Mouse (Mus musculus) left cerebral cortex, postnatal 10 days (tissue): ENCODE measurements around the gene Uqcc3. TPM values are rescaled to one million over a fixed set of nuclear protein-coding genes. Genes with fewer than 3 reads are reported as not detected.
A peak's percentile ranks its signal among the peaks of the same experiment; 100 is the strongest.
"Not testable (repeated sequence)": the region's sequence is repeated elsewhere in the genome, so short reads cannot be mapped to it uniquely, and the experiment has no call there.

ENCODE experiments used
- DNase-seq, 2 experiments: peaks; one replicate each; pipeline ENCODE4 v3.0.0; 2021 to 2022; ENCODE audit warnings: low spot score in 2 of 2, mixed read lengths in 1 of 2; ENCODE audit errors: extremely low spot score in 1 of 2
- intact Hi-C: fragments of 180-260 bp; cut with DNase I; formaldehyde crosslinking; loops from one replicate; pipeline ENCODE4 v1.15.1; 2025
- total RNA-seq, 2 experiments: library from RNA; stranded (reverse); gene quantifications; 2 replicates each; pipeline ENCODE4 v1.2.3; 2021

The Uqcc3 gene
- total RNA-seq, 2 experiments from 2014 or later: 26.1 to 33.3 TPM

GRCm38 (mm10) chr19:8897865-8898495 lies 17.3 kb upstream of the Uqcc3 start, which contains the start of gene Ganab:
Ganab (plus strand) TSS chr19:8898071.
- intact Hi-C loops: loop anchor here (5.0 kb wide), 1 partner anchor 56 kb away; no protein-coding TSS in a partner anchor
- DNase-seq: peak; percentile 94 to 98

- peak in 1 of 2 experiments; percentile 74 for DNase-seq
- intact Hi-C loops: loop anchor here (5.0 kb wide), 1 partner anchor 55 kb away; no protein-coding TSS in a partner anchor
Measured at GRCm38 (mm10) chr19:8897211-8897864, 16.6 kb upstream of the Uqcc3 start.

GRCm38 (mm10) chr19:8896231-8896630 lies 15.5 kb upstream of the Uqcc3 start:
- intact Hi-C loops: loop anchor here (5.0 kb wide), 1 partner anchor 54 kb away; no protein-coding TSS in a partner anchor
- DNase-seq: not testable (repeated sequence)

- DNase-seq: peak in 1 of 2 experiments; percentile 41
- intact Hi-C loops: loop anchor here (5.0 kb wide), 1 partner anchor 53 kb away; no protein-coding TSS in a partner anchor
Measured at GRCm38 (mm10) chr19:8895397-8895960, 14.8 kb upstream of the Uqcc3 start.

GRCm38 (mm10) chr19:8892829-8893766 lies 12.4 kb upstream of the Uqcc3 start, which contains the start of gene Ints5:
Ints5 (plus strand) TSS chr19:8893005.
- intact Hi-C loops: no loop called here
- DNase-seq: peak; percentile 82 to 90

- peak; percentile 94 to 97 for DNase-seq
- intact Hi-C loops: no loop called here
Measured at GRCm38 (mm10) chr19:8888511-8889385, 8.0 kb upstream of the Uqcc3 start, which contains the start of the genes 1810009A15Rik and Gm49416. 1810009A15Rik (plus strand) TSS chr19:8888853. Gm49416 (plus strand) TSS chr19:8888926.

GRCm38 (mm10) chr19:8887585-8888463 lies 7.1 kb upstream of the Uqcc3 start:
- intact Hi-C loops: no loop called here
- DNase-seq: no peak

GRCm38 (mm10) chr19:8886916-8887584 lies 6.3 kb upstream of the Uqcc3 start:
- DNase-seq: no peak
- intact Hi-C loops: no loop called here

- no peak for DNase-seq
- intact Hi-C loops: no loop called here
Measured at GRCm38 (mm10) chr19:8883616-8884015, 2.9 kb upstream of the Uqcc3 start, which contains the start of the genes Lbhd1 and Gm49403. Lbhd1 (plus strand) TSS chr19:8883732. Gm49403 (plus strand) TSS chr19:8883930.

- DNase-seq: no peak
- intact Hi-C loops: no loop called here
Measured at GRCm38 (mm10) chr19:8881034-8881392, 290 bp upstream of the Uqcc3 start.

- intact Hi-C loops: no loop called here
Measured at GRCm38 (mm10) chr19:8875031-8875430, 5.7 kb downstream of the Uqcc3 start.

GRCm38 (mm10) chr19:8872266-8872840 lies 8.4 kb downstream of the Uqcc3 start:
- DNase-seq: no peak
- intact Hi-C loops: no loop called here

More at GRCm38 (mm10) chr19:8875031-8875430, 5.7 kb downstream of the Uqcc3 start:
- DNase-seq: no peak

GRCm38 (mm10) chr19:8871267-8872186 lies 9.2 kb downstream of the Uqcc3 start, which contains the start of gene Ubxn1:
Ubxn1 (plus strand) TSS chr19:8871496.
- peak; percentile 96 to 98 for DNase-seq
- intact Hi-C loops: no loop called here

- intact Hi-C loops: no loop called here
- no peak for DNase-seq
Measured at GRCm38 (mm10) chr19:8870838-8871237, 9.9 kb downstream of the Uqcc3 start.

- DNase-seq, intact Hi-C loops: not testable (repeated sequence)
Measured at GRCm38 (mm10) chr19:8870381-8870780, 10.3 kb downstream of the Uqcc3 start.
